Mouse (Mus musculus) E14TG2a.4 (cell line): ENCODE data around the gene Fyn.

Experiments used
- CTCF ChIP-seq: conservative IDR thresholded peaks from 2 replicates; pipeline ENCODE4 v1.5.1; 2014; ENCODE audit warnings: low read length
- NANOG ChIP-seq: IDR thresholded peaks from 2 replicates; pipeline ENCODE4 v1.6.1; 2014; ENCODE audit warnings: borderline replicate concordance, low read length, mixed read lengths
- POU5F1 ChIP-seq: IDR thresholded peaks from 2 replicates; pipeline ENCODE4 v1.6.1; 2014; ENCODE audit warnings: low read length, borderline replicate concordance

- TF ChIP-seq CTCF (no peak), POU5F1 (no peak), NANOG (no peak)
Measured at GRCm38 (mm10) chr10:39409602-39410001, 40.9 kb downstream of the Fyn start.
